Mouse (Mus musculus): Measurements from ENCODE around the gene Tnfsf15. TPM values are rescaled to one million over a fixed set of nuclear protein-coding genes. Genes with fewer than 3 reads are reported as not detected.

Tnfsf15 gene
- not detected for total RNA-seq (2023)

GRCm38 (mm10) chr4:63744693-63745171, at the start of gene Tnfsf15:
Gene Tnfsf15 (minus strand): TSS chr4:63745113.

Other genes with a start within 250 kb of the Tnfsf15 start
- 1 to 10 TPM in 1 of 2 experiments, under 1 TPM in 1; 0.56 to 1.9 TPM for gene Whrn, start 249.1 kb downstream of the Tnfsf15 start, total RNA-seq (2023)
- gene Atp6v1g1, start 200.3 kb downstream of the Tnfsf15 start, total RNA-seq (2023), result 100 to 1,000 TPM; 135 to 139 TPM
- 10 to 100 TPM; 24.1 to 28.0 TPM for gene Tmem268, start 186.3 kb downstream of the Tnfsf15 start, total RNA-seq (2023)
- not detected for gene Gm11213, start 139.9 kb downstream of the Tnfsf15 start, total RNA-seq (2023)
- gene Tex48, start 122.7 kb downstream of the Tnfsf15 start, total RNA-seq (2023), result not detected
- gene Gm11214, start 81.7 kb downstream of the Tnfsf15 start, total RNA-seq (2023), result not detected
- under 1 TPM in 1 of 2 experiments, not detected in 1; 0.11 TPM for gene Tnfsf8, start 116.2 kb upstream of the Tnfsf15 start, total RNA-seq (2023)